Mouse (Mus musculus) hindbrain, embryonic 10.5 days (tissue): ENCODE measurements at regions not wholly inside any gene's neighbourhood (a gene's known extent, or its start where the extent isn't known, plus 50 kb on each side); places are given as distances from the start of the nearest gene placed in this dataset.

Source experiments
- DNase-seq: peaks from one replicate; pipeline ENCODE4 v3.0.0-alpha.2; 2017; ENCODE audit warnings: low spot score
- H3K27ac ChIP-seq: fragments of 300-500 bp; sonication (generic); 2 replicates; pipeline ENCODE4 v1.5.1; 2016; ENCODE audit warnings: mild to moderate bottlenecking, moderate library complexity
- H3K27me3 ChIP-seq: fragments of 300-500 bp; sonication (generic); 2 replicates; pipeline ENCODE4 v1.6.1; 2016; ENCODE audit warnings: mild to moderate bottlenecking; ENCODE audit not compliant: poor library complexity, insufficient read depth, severe bottlenecking
- H3K36me3 ChIP-seq: fragments of 300-500 bp; sonication (generic); 2 replicates; pipeline ENCODE4 v1.6.1; 2016; ENCODE audit warnings: mild to moderate bottlenecking, moderate library complexity
- H3K4me1 ChIP-seq: fragments of 300-500 bp; sonication (generic); replicated peaks from 2 replicates; pipeline ENCODE4 v1.6.1; 2016; ENCODE audit warnings: mild to moderate bottlenecking
- H3K4me3 ChIP-seq: fragments of 300-500 bp; sonication (generic); 2 replicates; pipeline ENCODE4 v1.5.1; 2016; ENCODE audit warnings: mild to moderate bottlenecking, moderate library complexity
- H3K9me3 ChIP-seq: fragments of 300-500 bp; sonication (generic); 2 replicates; pipeline ENCODE4 v1.6.1; 2016; ENCODE audit warnings: mild to moderate bottlenecking, moderate library complexity
- WGBS: fragments of 180-500 bp; shearing (Covaris S2); methylation state at CpG from one replicate; pipeline ENCODE4 v1.1.7; 2016; 5-methylcytosine and 5-hydroxymethylcytosine counted together

GRCm38 (mm10) chr3:21020297-21020696 lies 653.3 kb upstream of the Agtr1b start:
- Histone ChIP-seq H3K4me3 (no peak overlapping the region), H3K9me3 (no peaks in the 10 kb centered on the region), H3K27ac (no peak overlapping the region), H3K36me3 (no peaks in the 10 kb centered on the region), H3K4me1 (no peaks in the 10 kb centered on the region), H3K27me3 (no peaks in the 10 kb centered on the region)
- no peak for DNase-seq

- 87% methylated on average over 1 of the region's 1 CpGs for WGBS
- DNase-seq = no peak
- no peak overlapping the region for H3K4me3 ChIP-seq
- H3K9me3 ChIP-seq = no peaks in the 10 kb centered on the region
- no peaks in the 10 kb centered on the region for H3K4me1 ChIP-seq
- H3K27me3 ChIP-seq = no peaks in the 10 kb centered on the region
- no peak overlapping the region for H3K27ac ChIP-seq
- no peaks in the 10 kb centered on the region for H3K36me3 ChIP-seq
Measured at GRCm38 (mm10) chr3:21009650-21010049, 642.7 kb upstream of the Agtr1b start.

GRCm38 (mm10) chr3:20998295-20998694 lies 631.3 kb upstream of the Agtr1b start:
- H3K27me3 ChIP-seq = no peaks in the 10 kb centered on the region
- DNase-seq = no peak
- H3K27ac ChIP-seq = no peak overlapping the region
- H3K4me3 ChIP-seq = no peak overlapping the region
- no peaks in the 10 kb centered on the region for H3K4me1 ChIP-seq
- H3K9me3 ChIP-seq = no peaks in the 10 kb centered on the region
- no peaks in the 10 kb centered on the region for H3K36me3 ChIP-seq

GRCm38 (mm10) chr3:20989486-20989970 lies 622.6 kb upstream of the Agtr1b start:
- no peak for DNase-seq
- Histone ChIP-seq H3K27ac (no peak overlapping the region), H3K36me3 (no peaks in the 10 kb centered on the region), H3K27me3 (no peaks in the 10 kb centered on the region), H3K4me1 (peaks cover 20% of the 10 kb centered on the region), H3K9me3 (no peaks in the 10 kb centered on the region), H3K4me3 (no peak overlapping the region)
- WGBS = 64% methylated on average over 2 of the region's 2 CpGs

- 0% methylated on average over 1 of the region's 1 CpGs for WGBS
- Histone ChIP-seq H3K4me3 (no peak overlapping the region), H3K27me3 (no peaks in the 10 kb centered on the region), H3K9me3 (no peaks in the 10 kb centered on the region), H3K4me1 (peaks cover 26% of the 10 kb centered on the region), H3K27ac (peak overlapping the region; percentile 64), H3K36me3 (no peaks in the 10 kb centered on the region)
- no peak for DNase-seq
Measured at GRCm38 (mm10) chr3:20986942-20987341, 620.0 kb upstream of the Agtr1b start.

GRCm38 (mm10) chr3:20986377-20986727 lies 619.4 kb upstream of the Agtr1b start:
- DNase-seq = peak; percentile 30
- Histone ChIP-seq H3K9me3 (no peaks in the 10 kb centered on the region), H3K4me1 (peaks cover 26% of the 10 kb centered on the region), H3K27ac (peak overlapping the region; percentile 64), H3K4me3 (no peak overlapping the region), H3K36me3 (no peaks in the 10 kb centered on the region), H3K27me3 (no peaks in the 10 kb centered on the region)
- WGBS = 11% methylated on average over 1 of the region's 1 CpGs

- H3K9me3 ChIP-seq = no peaks in the 10 kb centered on the region
- H3K4me3 ChIP-seq = no peak overlapping the region
- H3K4me1 ChIP-seq = peaks cover 26% of the 10 kb centered on the region
- H3K27me3 ChIP-seq = no peaks in the 10 kb centered on the region
- H3K36me3 ChIP-seq = no peaks in the 10 kb centered on the region
- WGBS = 54% methylated on average over 4 of the region's 4 CpGs
- H3K27ac ChIP-seq = peak overlapping the region; percentile 64; the same call in 1 of the 2 replicates
- DNase-seq = no peak
Measured at GRCm38 (mm10) chr3:20985682-20986376, 618.9 kb upstream of the Agtr1b start.

GRCm38 (mm10) chr3:20984146-20984545 lies 617.2 kb upstream of the Agtr1b start:
- Histone ChIP-seq H3K36me3 (no peaks in the 10 kb centered on the region), H3K4me3 (no peak overlapping the region), H3K27me3 (no peaks in the 10 kb centered on the region), H3K27ac (no peak overlapping the region), H3K4me1 (peaks cover 26% of the 10 kb centered on the region), H3K9me3 (no peaks in the 10 kb centered on the region)
- 38% methylated on average over 1 of the region's 1 CpGs for WGBS
- DNase-seq = no peak

- Histone ChIP-seq H3K4me1 (no peaks in the 10 kb centered on the region), H3K9me3 (no peaks in the 10 kb centered on the region), H3K36me3 (no peaks in the 10 kb centered on the region), H3K4me3 (no peak overlapping the region), H3K27me3 (no peaks in the 10 kb centered on the region), H3K27ac (no peak overlapping the region)
- no peak for DNase-seq
- WGBS = 88% methylated on average over 1 of the region's 1 CpGs
Measured at GRCm38 (mm10) chr3:20973077-20973476, 606.1 kb upstream of the Agtr1b start.
